Mouse (Mus musculus): ENCODE results near the gene Flnb. TPM values are rescaled to one million over a fixed set of nuclear protein-coding genes. Genes with fewer than 3 reads are reported as not detected.

Flnb gene
- polyA plus RNA-seq, 1 experiment from 2014 or later, result 14.4 TPM

DNA sequence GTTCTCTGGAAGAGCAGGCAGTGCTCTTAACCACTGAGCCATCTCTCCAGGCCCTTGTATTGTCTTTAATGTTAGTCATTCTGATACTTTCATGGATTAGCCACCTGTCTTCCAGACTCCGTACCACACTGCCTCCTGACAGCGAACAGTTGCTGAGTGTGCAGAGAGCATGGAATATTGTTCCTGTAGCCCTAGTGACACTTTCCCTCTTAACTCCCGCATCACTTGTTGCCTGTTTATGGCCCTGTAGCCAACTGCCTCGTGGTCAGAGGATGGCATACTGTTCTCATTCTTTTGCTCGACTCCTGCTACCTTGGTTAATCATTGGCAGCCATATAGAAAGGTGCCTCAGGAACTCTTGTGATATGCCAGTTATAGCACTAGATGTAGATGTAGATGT, 45.4 kb downstream of the Flnb start:
- 86% methylated on average over 5 of the region's 5 CpGs for WGBS
- DNase-seq (ENCODE audit: low spot score) (no peak), ATAC-seq (ENCODE audit: insufficient read depth, low FRiP score, low TSS enrichment) (no peak)
- Histone ChIP-seq H3K4me2 (ENCODE audit: low read depth) (no peak overlapping the region), H3K9ac (ENCODE audit: low read length) (no peak overlapping the region), H3K4me1 (ENCODE audit: control insufficient read depth, insufficient read depth, low read length) (no peaks in the 10 kb centered on the region), H3K4me3 (ENCODE audit: low read depth, low read length) (no peak overlapping the region), H3K27me3 (ENCODE audit: control insufficient read depth, insufficient read depth, low read length) (no peaks in the 10 kb centered on the region), H3K36me3 (ENCODE audit: control insufficient read depth, insufficient read depth, low read length) (no peaks in the 10 kb centered on the region), H3K9me3 (ENCODE audit: control insufficient read depth, low read length) (no peaks in the 10 kb centered on the region), H3K27ac (ENCODE audit: low read depth, low read length) (no peak overlapping the region)

GRCm38 (mm10) chr14:7863871-7864505, 46.2 kb downstream of the Flnb start:
- H3K9ac ChIP-seq (ENCODE audit: low read length), result no peak overlapping the region
- H3K36me3 ChIP-seq (ENCODE audit: control insufficient read depth, insufficient read depth, low read length), result no peaks in the 10 kb centered on the region
- 81% methylated on average over 9 of the region's 9 CpGs for WGBS
- H3K4me3 ChIP-seq (ENCODE audit: low read depth, low read length), result no peak overlapping the region
- H3K4me2 ChIP-seq (ENCODE audit: low read depth), result no peak overlapping the region
- H3K9me3 ChIP-seq (ENCODE audit: control insufficient read depth, low read length), result no peaks in the 10 kb centered on the region
- ATAC-seq (ENCODE audit: insufficient read depth, low FRiP score, low TSS enrichment), result no peak
- no peak for DNase-seq (ENCODE audit: low spot score)
- H3K27ac ChIP-seq (ENCODE audit: low read depth, low read length), result no peak overlapping the region
- no peaks in the 10 kb centered on the region for H3K27me3 ChIP-seq (ENCODE audit: control insufficient read depth, insufficient read depth, low read length)
- H3K4me1 ChIP-seq (ENCODE audit: control insufficient read depth, insufficient read depth, low read length), result no peaks in the 10 kb centered on the region

GRCm38 (mm10) chr14:7864506-7864899, 46.7 kb downstream of the Flnb start:
- no peak overlapping the region for H3K9ac ChIP-seq (ENCODE audit: low read length)
- H3K36me3 ChIP-seq (ENCODE audit: control insufficient read depth, insufficient read depth, low read length), result no peaks in the 10 kb centered on the region
- 86% methylated on average over 9 of the region's 9 CpGs for WGBS
- H3K4me3 ChIP-seq (ENCODE audit: low read depth, low read length), result no peak overlapping the region
- DNase-seq (ENCODE audit: low spot score) (no peak), ATAC-seq (ENCODE audit: insufficient read depth, low FRiP score, low TSS enrichment) (no peak)
- H3K4me1 ChIP-seq (ENCODE audit: control insufficient read depth, insufficient read depth, low read length), result no peaks in the 10 kb centered on the region
- H3K27me3 ChIP-seq (ENCODE audit: control insufficient read depth, insufficient read depth, low read length), result no peaks in the 10 kb centered on the region
- no peak overlapping the region for H3K4me2 ChIP-seq (ENCODE audit: low read depth)
- H3K9me3 ChIP-seq (ENCODE audit: control insufficient read depth, low read length), result no peaks in the 10 kb centered on the region
- H3K27ac ChIP-seq (ENCODE audit: low read depth, low read length), result no peak overlapping the region

DNA sequence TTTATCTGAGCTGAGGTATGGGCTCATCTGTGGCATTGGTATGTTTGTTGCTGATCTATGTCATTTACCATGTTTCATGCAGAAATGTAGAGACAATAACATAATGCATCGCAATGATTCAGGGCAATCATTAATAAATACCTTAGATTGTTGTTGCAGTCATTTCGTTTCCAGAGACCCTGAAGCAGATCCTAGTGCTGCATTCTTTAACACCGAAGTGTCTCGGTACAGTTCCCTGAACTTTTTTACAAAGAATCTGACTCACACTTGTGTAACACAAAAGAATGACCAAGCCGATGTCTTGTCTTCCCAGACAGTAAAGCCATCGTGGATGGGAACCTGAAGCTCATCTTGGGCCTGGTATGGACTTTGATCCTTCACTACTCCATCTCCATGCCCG, 49.5 kb downstream of the Flnb start:
- Histone ChIP-seq H3K4me2 (ENCODE audit: low read depth) (no peak overlapping the region), H3K36me3 (ENCODE audit: control insufficient read depth, insufficient read depth, low read length) (no peaks in the 10 kb centered on the region), H3K4me1 (ENCODE audit: control insufficient read depth, insufficient read depth, low read length) (no peaks in the 10 kb centered on the region), H3K9ac (ENCODE audit: low read length) (no peak overlapping the region), H3K4me3 (ENCODE audit: low read depth, low read length) (no peak overlapping the region), H3K27me3 (ENCODE audit: control insufficient read depth, insufficient read depth, low read length) (no peaks in the 10 kb centered on the region), H3K9me3 (ENCODE audit: control insufficient read depth, low read length) (no peaks in the 10 kb centered on the region), H3K27ac (ENCODE audit: low read depth, low read length) (no peak overlapping the region)
- ATAC-seq (ENCODE audit: insufficient read depth, low FRiP score, low TSS enrichment) (no peak), DNase-seq (ENCODE audit: low spot score) (no peak)
- 93% methylated on average over 7 of the region's 7 CpGs for WGBS

DNA sequence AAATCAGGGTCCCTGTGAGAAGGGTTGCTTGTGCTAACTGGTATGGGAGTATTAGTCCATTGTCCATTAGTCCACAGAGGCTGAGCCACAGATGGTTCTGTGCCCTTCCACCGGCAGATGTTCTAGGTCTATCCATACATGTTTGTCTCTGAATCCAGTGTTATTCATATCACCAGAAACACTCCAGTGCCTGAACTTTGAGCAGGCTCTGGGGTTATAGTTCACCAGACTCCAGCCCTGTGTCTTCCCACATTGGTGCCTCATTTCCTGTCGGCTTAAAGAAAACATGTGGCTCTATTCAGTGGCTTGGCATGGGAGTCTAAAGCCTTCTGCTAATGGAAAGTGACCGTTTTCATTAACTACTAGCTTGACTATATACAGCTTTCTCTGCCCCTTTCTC, 50.1 kb downstream of the Flnb start:
- ATAC-seq (ENCODE audit: insufficient read depth, low FRiP score, low TSS enrichment), result no peak

DNA sequence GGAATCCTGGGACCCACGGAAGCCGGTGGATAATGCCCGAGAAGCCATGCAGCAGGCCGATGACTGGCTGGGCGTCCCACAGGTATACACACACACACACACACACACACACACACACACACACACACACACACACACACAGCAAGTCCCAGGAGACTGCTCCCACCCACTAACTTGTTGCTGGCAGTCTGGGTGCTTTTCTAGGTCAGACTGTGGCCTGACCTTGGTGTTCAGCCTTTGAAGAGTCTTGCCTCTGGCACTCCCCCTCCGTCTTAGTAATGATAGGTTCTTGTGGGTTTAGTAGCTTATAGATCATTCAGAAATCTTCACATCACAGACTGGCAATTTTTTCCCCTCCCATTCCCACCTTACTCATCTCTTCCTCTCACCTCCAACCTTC, 52.0 kb downstream of the Flnb start:
- 93% methylated on average over 6 of the region's 6 CpGs for WGBS
- DNase-seq (ENCODE audit: low spot score), result no peak
- Histone ChIP-seq H3K27me3 (ENCODE audit: control insufficient read depth, insufficient read depth, low read length) (no peaks in the 10 kb centered on the region), H3K4me1 (ENCODE audit: control insufficient read depth, insufficient read depth, low read length) (no peaks in the 10 kb centered on the region), H3K4me2 (ENCODE audit: low read depth) (no peak overlapping the region), H3K9me3 (ENCODE audit: control insufficient read depth, low read length) (no peaks in the 10 kb centered on the region), H3K4me3 (ENCODE audit: low read depth, low read length) (no peak overlapping the region), H3K36me3 (ENCODE audit: control insufficient read depth, insufficient read depth, low read length) (no peaks in the 10 kb centered on the region), H3K9ac (ENCODE audit: low read length) (no peak overlapping the region), H3K27ac (ENCODE audit: low read depth, low read length) (no peak overlapping the region)
- ATAC-seq (ENCODE audit: insufficient read depth, low FRiP score, low TSS enrichment), result no peak

More for the DNA sequence above, 50.1 kb downstream of the Flnb start:
- Histone ChIP-seq H3K4me3 (ENCODE audit: low read depth, low read length) (no peak overlapping the region), H3K27me3 (ENCODE audit: control insufficient read depth, insufficient read depth, low read length) (no peaks in the 10 kb centered on the region), H3K9ac (ENCODE audit: low read length) (no peak overlapping the region), H3K36me3 (ENCODE audit: control insufficient read depth, insufficient read depth, low read length) (no peaks in the 10 kb centered on the region), H3K9me3 (ENCODE audit: control insufficient read depth, low read length) (no peaks in the 10 kb centered on the region), H3K27ac (ENCODE audit: low read depth, low read length) (no peak overlapping the region), H3K4me1 (ENCODE audit: control insufficient read depth, insufficient read depth, low read length) (no peaks in the 10 kb centered on the region), H3K4me2 (ENCODE audit: low read depth) (no peak overlapping the region)
- DNase-seq (ENCODE audit: low spot score), result no peak
- 85% methylated on average over 3 of the region's 3 CpGs for WGBS

DNA sequence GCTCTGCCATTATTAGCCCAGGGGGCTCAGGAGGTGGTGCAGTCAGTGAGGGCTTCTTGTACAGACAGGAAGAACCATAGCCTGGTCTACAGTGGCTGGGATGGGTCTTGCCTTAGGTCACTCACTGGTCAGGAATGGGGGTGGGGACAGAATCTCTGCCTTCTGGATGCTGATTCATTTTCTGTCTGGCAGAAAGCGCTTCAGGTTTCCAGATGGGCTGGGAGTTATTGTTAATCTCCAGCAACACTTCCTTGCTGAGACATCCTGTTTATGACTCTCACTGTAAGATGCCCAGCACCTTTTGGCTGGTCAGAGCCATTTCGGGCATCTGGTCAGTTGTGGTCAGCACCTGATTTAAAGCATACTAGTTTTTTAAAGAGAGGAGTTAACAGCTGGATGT, 55.8 kb downstream of the Flnb start:
- Histone ChIP-seq H3K27me3 (ENCODE audit: control insufficient read depth, insufficient read depth, low read length) (no peaks in the 10 kb centered on the region), H3K9ac (ENCODE audit: low read length) (no peak overlapping the region), H3K27ac (ENCODE audit: low read depth, low read length) (no peak overlapping the region), H3K4me3 (ENCODE audit: low read depth, low read length) (no peak overlapping the region), H3K4me2 (ENCODE audit: low read depth) (no peak overlapping the region), H3K9me3 (ENCODE audit: control insufficient read depth, low read length) (no peaks in the 10 kb centered on the region), H3K36me3 (ENCODE audit: control insufficient read depth, insufficient read depth, low read length) (no peaks in the 10 kb centered on the region), H3K4me1 (ENCODE audit: control insufficient read depth, insufficient read depth, low read length) (no peaks in the 10 kb centered on the region)
- ATAC-seq (ENCODE audit: insufficient read depth, low FRiP score, low TSS enrichment) (no peak), DNase-seq (ENCODE audit: low spot score) (no peak)
- WGBS, result 86% methylated on average over 2 of the region's 2 CpGs

GRCm38 (mm10) chr14:7874495-7874894, 56.7 kb downstream of the Flnb start:
- Histone ChIP-seq H3K4me1 (ENCODE audit: control insufficient read depth, insufficient read depth, low read length) (no peaks in the 10 kb centered on the region), H3K4me3 (ENCODE audit: low read depth, low read length) (no peak overlapping the region), H3K4me2 (ENCODE audit: low read depth) (no peak overlapping the region), H3K27ac (ENCODE audit: low read depth, low read length) (no peak overlapping the region), H3K27me3 (ENCODE audit: control insufficient read depth, insufficient read depth, low read length) (no peaks in the 10 kb centered on the region), H3K9me3 (ENCODE audit: control insufficient read depth, low read length) (no peaks in the 10 kb centered on the region), H3K9ac (ENCODE audit: low read length) (no peak overlapping the region), H3K36me3 (ENCODE audit: control insufficient read depth, insufficient read depth, low read length) (no peaks in the 10 kb centered on the region)
- DNase-seq (ENCODE audit: low spot score) (no peak), ATAC-seq (ENCODE audit: insufficient read depth, low FRiP score, low TSS enrichment) (no peak)
- 90% methylated on average over 4 of the region's 4 CpGs for WGBS

GRCm38 (mm10) chr14:7877957-7878356, 60.2 kb downstream of the Flnb start:
- 0 out of 2 replicates have a peak, but pooled peaks cover 3% of the 10 kb centered on the region for H3K36me3 ChIP-seq (ENCODE audit: control insufficient read depth, insufficient read depth, low read length)
- no peak overlapping the region for H3K4me2 ChIP-seq (ENCODE audit: low read depth)
- H3K27me3 ChIP-seq (ENCODE audit: control insufficient read depth, insufficient read depth, low read length), result no peaks in the 10 kb centered on the region
- 84% methylated on average over 2 of the region's 2 CpGs for WGBS
- no peak overlapping the region for H3K4me3 ChIP-seq (ENCODE audit: low read depth, low read length)
- no peaks in the 10 kb centered on the region for H3K9me3 ChIP-seq (ENCODE audit: control insufficient read depth, low read length)
- H3K27ac ChIP-seq (ENCODE audit: low read depth, low read length), result no peak overlapping the region
- ATAC-seq (ENCODE audit: insufficient read depth, low FRiP score, low TSS enrichment) (no peak), DNase-seq (ENCODE audit: low spot score) (no peak)
- no peak overlapping the region for H3K9ac ChIP-seq (ENCODE audit: low read length)
- no peaks in the 10 kb centered on the region for H3K4me1 ChIP-seq (ENCODE audit: control insufficient read depth, insufficient read depth, low read length)

Data from neural tube, embryonic 11.5 days (tissue).